Mouse (Mus musculus) forebrain, postnatal 0 days (tissue): ENCODE results near the gene Vps18. TPM values are rescaled to one million over a fixed set of nuclear protein-coding genes. Genes with fewer than 3 reads are reported as not detected.

Experiments
- ATAC-seq: fragments of 200-750 bp; cut with Nextera tagmentation; 2 replicates; pipeline ENCODE4 v1.8.0; 2017; ENCODE audit warnings: mild to moderate bottlenecking, moderate library complexity
- DNase-seq: peaks from one replicate; pipeline ENCODE4 v3.0.0-alpha.2; 2015
- H3K27ac ChIP-seq: fragments of 300-500 bp; sonication (generic); 2 replicates; pipeline ENCODE4 v1.5.1; 2014; ENCODE audit warnings: low read depth, mild to moderate bottlenecking, antibody characterized with exemption, low read length, moderate library complexity, mixed read lengths
- H3K27me3 ChIP-seq: fragments of 300-500 bp; sonication (generic); 2 replicates; pipeline ENCODE4 v1.6.1; 2014; ENCODE audit warnings: mild to moderate bottlenecking, low read length, mixed read lengths; ENCODE audit not compliant: insufficient read depth
- H3K36me3 ChIP-seq: fragments of 300-500 bp; sonication (generic); 2 replicates; pipeline ENCODE4 v1.6.1; 2014; ENCODE audit warnings: mild to moderate bottlenecking, moderate library complexity; ENCODE audit not compliant: insufficient read depth
- H3K4me1 ChIP-seq: fragments of 300-500 bp; sonication (generic); 2 replicates; pipeline ENCODE4 v1.6.1; 2014; ENCODE audit warnings: antibody characterized with exemption; ENCODE audit not compliant: insufficient read depth
- H3K4me2 ChIP-seq: fragments of 300-500 bp; sonication (generic); 2 replicates; pipeline ENCODE4 v1.6.1; 2014; ENCODE audit warnings: low read depth, mild to moderate bottlenecking, moderate library complexity
- H3K4me3 ChIP-seq: fragments of 300-500 bp; sonication (generic); 2 replicates; pipeline ENCODE4 v1.5.1; 2014; ENCODE audit warnings: low read depth, low read length, mixed read lengths
- H3K9ac ChIP-seq: fragments of 300-500 bp; sonication (generic); 2 replicates; pipeline ENCODE4 v1.6.1; 2014; ENCODE audit warnings: mild to moderate bottlenecking
- H3K9me3 ChIP-seq: fragments of 300-500 bp; sonication (generic); 2 replicates; pipeline ENCODE4 v1.6.1; 2016; ENCODE audit warnings: low read length
- CTCF ChIP-seq: sonication (generic); IDR thresholded peaks from 2 replicates; pipeline ENCODE4 v1.5.1; 2016; ENCODE audit warnings: antibody characterized with exemption, control low read depth, low read depth
- WGBS: fragments of 180-500 bp; shearing (Covaris S2); extraction: QIAGEN DNeasy Blood & Tissue Kit; methylation state at CpG from one replicate; pipeline ENCODE4 v1.1.7; 2014; 5-methylcytosine and 5-hydroxymethylcytosine counted together
- polyA plus RNA-seq: library from polyadenylated mRNA; unstranded; fragments of >200 nt; fragmentation: Nextera tagmentation; extraction: Ambion mirVana; gene quantifications from 2 replicates; pipeline ENCODE4 v1.2.1, GENCODE M21; 2015
- total RNA-seq: library from RNA; depleted of rRNA; stranded (reverse); fragments of >200 nt; gene quantifications from 2 replicates; pipeline ENCODE4 v1.2.3, GENCODE M21; 2014

The Vps18 gene
- total and polyA plus RNA-seq, 2 experiments from 2014 or later: 22.3 to 26.7 TPM

- Histone ChIP-seq H3K27me3 (no peaks in the 10 kb centered on the region), H3K36me3 (peaks cover 38% of the 10 kb centered on the region), H3K9me3 (no peaks in the 10 kb centered on the region), H3K4me3 (peak overlapping the region; percentile 66), H3K9ac (peak overlapping the region; percentile 70), H3K4me1 (peaks cover 5% of the 10 kb centered on the region; the same call in 1 of the 2 replicates), H3K4me2 (peak overlapping the region; percentile 88), H3K27ac (peak overlapping the region; percentile 57)
- no peak for TF ChIP-seq CTCF
- ATAC-seq: peak; percentile 10; the same call in 1 of the 2 replicates
- no peak for DNase-seq
- 3% methylated on average over 11 of the region's 11 CpGs for WGBS
Measured at GRCm38 (mm10) chr2:119289014-119289416, 475 bp downstream of the Vps18 start.

- ATAC-seq (no peak), DNase-seq (no peak)
- Histone ChIP-seq H3K4me3 (no peak overlapping the region), H3K4me1 (peaks cover 5% of the 10 kb centered on the region; the same call in 1 of the 2 replicates), H3K27ac (no peak overlapping the region), H3K4me2 (no peak overlapping the region), H3K36me3 (peaks cover 56% of the 10 kb centered on the region), H3K9ac (no peak overlapping the region), H3K9me3 (no peaks in the 10 kb centered on the region), H3K27me3 (no peaks in the 10 kb centered on the region)
- WGBS: 93% methylated on average over 5 of the region's 5 CpGs
- TF ChIP-seq CTCF: no peak
Measured at GRCm38 (mm10) chr2:119292281-119292680, 3.7 kb downstream of the Vps18 start.

GRCm38 (mm10) chr2:119292852-119293251, 4.3 kb downstream of the Vps18 start:
- 95% methylated on average over 17 of the region's 17 CpGs for WGBS
- no peak overlapping the region for H3K9ac ChIP-seq
- peaks cover 5% of the 10 kb centered on the region; the same call in 1 of the 2 replicates for H3K4me1 ChIP-seq
- DNase-seq (no peak), ATAC-seq (no peak)
- no peak overlapping the region for H3K4me3 ChIP-seq
- H3K4me2 ChIP-seq: no peak overlapping the region
- TF ChIP-seq CTCF: no peak
- no peaks in the 10 kb centered on the region for H3K27me3 ChIP-seq
- H3K36me3 ChIP-seq: peaks cover 61% of the 10 kb centered on the region
- no peaks in the 10 kb centered on the region for H3K9me3 ChIP-seq
- no peak overlapping the region for H3K27ac ChIP-seq

- no peak for TF ChIP-seq CTCF
- Histone ChIP-seq H3K4me3 (no peak overlapping the region), H3K27me3 (no peaks in the 10 kb centered on the region), H3K9ac (no peak overlapping the region), H3K4me1 (peaks cover 5% of the 10 kb centered on the region; the same call in 1 of the 2 replicates), H3K4me2 (no peak overlapping the region), H3K27ac (no peak overlapping the region), H3K9me3 (no peaks in the 10 kb centered on the region), H3K36me3 (peaks cover 64% of the 10 kb centered on the region)
- WGBS: 97% methylated on average over 17 of the region's 17 CpGs
- ATAC-seq: no peak
- no peak for DNase-seq
Measured at GRCm38 (mm10) chr2:119293311-119293710, 4.8 kb downstream of the Vps18 start.

- 90% methylated on average over 34 of the region's 34 CpGs for WGBS
- H3K4me3 ChIP-seq: no peak overlapping the region
- ATAC-seq (no peak), DNase-seq (no peak)
- H3K27ac ChIP-seq: no peak overlapping the region
- H3K9ac ChIP-seq: no peak overlapping the region
- no peaks in the 10 kb centered on the region for H3K27me3 ChIP-seq
- H3K4me1 ChIP-seq: peaks cover 5% of the 10 kb centered on the region; the same call in 1 of the 2 replicates
- H3K9me3 ChIP-seq: no peaks in the 10 kb centered on the region
- H3K36me3 ChIP-seq: peaks cover 68% of the 10 kb centered on the region
- no peak for TF ChIP-seq CTCF
- no peak overlapping the region for H3K4me2 ChIP-seq
Measured at GRCm38 (mm10) chr2:119293776-119294390, 5.3 kb downstream of the Vps18 start.

- ATAC-seq (no peak), DNase-seq (no peak)
- 92% methylated on average over 18 of the region's 18 CpGs for WGBS
- Histone ChIP-seq H3K9ac (no peak overlapping the region), H3K27ac (no peak overlapping the region), H3K4me1 (peaks cover 2% of the 10 kb centered on the region; the same call in 1 of the 2 replicates), H3K4me3 (no peak overlapping the region), H3K9me3 (no peaks in the 10 kb centered on the region), H3K36me3 (peaks cover 73% of the 10 kb centered on the region), H3K27me3 (no peaks in the 10 kb centered on the region), H3K4me2 (no peak overlapping the region)
- TF ChIP-seq CTCF: no peak
Measured at GRCm38 (mm10) chr2:119294411-119294810, 5.9 kb downstream of the Vps18 start.

GRCm38 (mm10) chr2:119296756-119297155, 8.2 kb downstream of the Vps18 start:
- H3K9me3 ChIP-seq: no peaks in the 10 kb centered on the region
- WGBS: 93% methylated on average over 12 of the region's 12 CpGs

More at GRCm38 (mm10) chr2:119296756-119297155, 8.2 kb downstream of the Vps18 start:
- Histone ChIP-seq H3K27me3 (no peaks in the 10 kb centered on the region), H3K4me2 (no peak overlapping the region), H3K4me3 (no peak overlapping the region), H3K9ac (no peak overlapping the region), H3K4me1 (no peaks in the 10 kb centered on the region), H3K36me3 (peaks cover 62% of the 10 kb centered on the region), H3K27ac (no peak overlapping the region)
- DNase-seq (no peak), ATAC-seq (no peak)
- TF ChIP-seq CTCF: no peak
